Comparison of ENCODE assay signal across 8 mouse cellular contexts in the genomic region with DNA sequence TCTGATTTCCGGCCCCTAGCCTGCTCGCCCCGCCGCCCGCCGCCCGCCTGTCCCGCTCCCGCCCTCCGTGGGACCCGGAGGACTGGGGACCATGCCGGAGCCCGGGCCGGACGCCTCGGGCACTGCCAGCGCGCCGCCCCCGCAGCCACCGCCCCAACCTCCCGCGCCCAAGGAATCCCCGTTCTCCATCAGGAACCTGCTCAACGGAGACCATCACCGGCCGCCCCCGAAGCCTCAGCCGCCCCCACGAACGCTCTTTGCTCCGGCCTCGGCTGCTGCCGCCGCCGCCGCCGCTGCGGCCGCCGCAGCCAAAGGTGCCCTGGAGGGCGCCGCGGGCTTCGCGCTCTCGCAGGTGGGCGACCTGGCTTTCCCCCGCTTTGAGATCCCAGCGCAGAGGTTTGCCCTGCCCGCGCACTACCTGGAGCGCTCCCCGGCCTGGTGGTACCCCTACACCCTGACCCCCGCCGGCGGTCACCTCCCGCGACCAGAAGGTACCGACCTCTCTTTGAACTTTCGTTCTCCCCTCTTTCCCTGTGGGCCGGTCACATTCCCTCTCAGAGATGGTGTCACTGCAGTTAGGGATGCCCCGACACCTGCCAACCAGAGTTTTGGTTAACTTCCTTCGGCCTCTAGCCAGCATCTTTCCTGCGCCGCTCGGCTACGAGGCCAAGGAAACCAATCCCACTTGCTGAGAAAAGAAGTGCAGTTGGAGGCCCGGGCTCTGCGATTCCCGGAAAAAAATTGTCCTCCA. TPM values are rescaled to one million over a fixed set of nuclear protein-coding genes. Genes with fewer than 3 reads are reported as not detected.
DNase-seq lines count a peak whose midpoint lies in the region; ATAC-seq lines count a peak whose summit lies in the region.

No protein-coding gene starts in this region.

- H3K27ac ChIP-seq in kidney, embryonic 16.5 days (ENCODE audit: low read length), result no peak overlapping the region
- no peak overlapping the region for H3K27ac ChIP-seq in embryonic facial prominence, embryonic 15.5 days (replicated peaks)
- H3K27ac ChIP-seq in intestine, embryonic 16.5 days (ENCODE audit: low read length), result no peak overlapping the region
- H3K27ac ChIP-seq in neural tube, embryonic 14.5 days (ENCODE audit: low read depth, low read length), result peak overlapping the region; percentile 16; the same call in 1 of the 2 replicates

- H3K36me3 ChIP-seq in kidney, embryonic 16.5 days (ENCODE audit: insufficient read depth, low read length), result no peaks in the 10 kb centered on the region
- H3K36me3 ChIP-seq in embryonic facial prominence, embryonic 15.5 days, result no peaks in the 10 kb centered on the region
- H3K36me3 ChIP-seq in intestine, embryonic 16.5 days (ENCODE audit: control insufficient read depth, insufficient read depth, low read length), result no peaks in the 10 kb centered on the region
- no peaks in the 10 kb centered on the region for H3K36me3 ChIP-seq in neural tube, embryonic 14.5 days (ENCODE audit: control insufficient read depth, insufficient read depth, low read length)

- peaks cover 95% of the 10 kb centered on the region for H3K27me3 ChIP-seq in kidney, embryonic 16.5 days (ENCODE audit: insufficient read depth, low read length)
- H3K27me3 ChIP-seq in embryonic facial prominence, embryonic 15.5 days, result peaks cover 98% of the 10 kb centered on the region
- peaks cover 79% of the 10 kb centered on the region for H3K27me3 ChIP-seq in intestine, embryonic 16.5 days (replicated peaks; ENCODE audit: control insufficient read depth, insufficient read depth, low read length)
- peaks cover 62% of the 10 kb centered on the region for H3K27me3 ChIP-seq in neural tube, embryonic 14.5 days (ENCODE audit: control insufficient read depth, insufficient read depth, low read length)

- no peak for DNase-seq in kidney, postnatal 10 days
- DNase-seq in gastrocnemius, adult 8-10 months (ENCODE audit: low spot score in 2 of 2), result no peak
- no peak for DNase-seq in cerebellum, adult 9-10 months

- no peaks in the 10 kb centered on the region for H3K9me3 ChIP-seq in kidney, embryonic 16.5 days (ENCODE audit: low read length)
- H3K9me3 ChIP-seq in embryonic facial prominence, embryonic 15.5 days (replicated peaks), result no peaks in the 10 kb centered on the region
- H3K9me3 ChIP-seq in intestine, embryonic 16.5 days (ENCODE audit: control insufficient read depth, low read length), result no peaks in the 10 kb centered on the region
- H3K9me3 ChIP-seq in neural tube, embryonic 14.5 days (ENCODE audit: control insufficient read depth, low read length), result no peaks in the 10 kb centered on the region

- peaks cover 30% of the 10 kb centered on the region for H3K4me1 ChIP-seq in kidney, embryonic 16.5 days (ENCODE audit: insufficient read depth, low read length)
- peaks cover 31% of the 10 kb centered on the region for H3K4me1 ChIP-seq in embryonic facial prominence, embryonic 15.5 days
- H3K4me1 ChIP-seq in intestine, embryonic 16.5 days (ENCODE audit: control insufficient read depth, insufficient read depth, low read length), result peaks cover 22% of the 10 kb centered on the region
- peaks cover 16% of the 10 kb centered on the region for H3K4me1 ChIP-seq in neural tube, embryonic 14.5 days (ENCODE audit: control insufficient read depth, insufficient read depth, low read length)

- no peak for ATAC-seq in kidney, embryonic 16.5 days (ENCODE audit: low FRiP score, low TSS enrichment)
- ATAC-seq in embryonic facial prominence, embryonic 15.5 days (ENCODE audit: insufficient number of reproducible peaks, low FRiP score, low TSS enrichment, low read depth), result no peak
- no peak; the same call in 1 of the 2 replicates for ATAC-seq in intestine, embryonic 16.5 days
- no peak for ATAC-seq in neural tube, embryonic 14.5 days (ENCODE audit: low read depth)
- no peak for ATAC-seq in monocyte, adult 5-6 weeks (replicated peaks; ENCODE audit: insufficient number of reproducible peaks, low FRiP score, low TSS enrichment, poor library complexity, severe bottlenecking)

- under 1% methylated on average over 52 of the region's 71 CpGs for WGBS in kidney, embryonic 16.5 days
- under 1% methylated on average over 65 of the region's 71 CpGs for WGBS in embryonic facial prominence, embryonic 15.5 days
- WGBS in intestine, embryonic 16.5 days, result 2% methylated on average over 49 of the region's 71 CpGs
- whole genome bisulfite sequencing in neural tube, embryonic 14.5 days, result under 1% methylated on average over 60 of the region's 71 CpGs

- H3K4me2 ChIP-seq in kidney, embryonic 16.5 days (replicated peaks; ENCODE audit: low read depth, low read length), result peak overlapping the region; percentile 57
- peak overlapping the region; percentile 73 for H3K4me2 ChIP-seq in embryonic facial prominence, embryonic 15.5 days (replicated peaks)
- peak overlapping the region; percentile 59 for H3K4me2 ChIP-seq in intestine, embryonic 16.5 days (ENCODE audit: low read depth, low read length)
- peak overlapping the region; percentile 34 for H3K4me2 ChIP-seq in neural tube, embryonic 14.5 days (ENCODE audit: low read depth, low read length)

- H3K9ac ChIP-seq in kidney, embryonic 16.5 days (replicated peaks; ENCODE audit: low read length), result no peak overlapping the region
- H3K9ac ChIP-seq in embryonic facial prominence, embryonic 15.5 days, result no peak overlapping the region
- H3K9ac ChIP-seq in intestine, embryonic 16.5 days (ENCODE audit: low read depth, low read length), result 0 out of 2 replicates have a peak overlapping the region, but pooled peaks have one; percentile 24
- 0 out of 2 replicates have a peak overlapping the region, but pooled peaks have one; percentile 16 for H3K9ac ChIP-seq in neural tube, embryonic 14.5 days (replicated peaks; ENCODE audit: low read depth, low read length)

- H3K4me3 ChIP-seq in kidney, embryonic 16.5 days (ENCODE audit: low read length), result peak overlapping the region; percentile 41
- peak overlapping the region; percentile 39 for H3K4me3 ChIP-seq in embryonic facial prominence, embryonic 15.5 days (replicated peaks)
- H3K4me3 ChIP-seq in intestine, embryonic 16.5 days (ENCODE audit: low read length), result peak overlapping the region; percentile 39
- peak overlapping the region; percentile 20 for H3K4me3 ChIP-seq in neural tube, embryonic 14.5 days (ENCODE audit: low read depth, low read length)

RNA-seq across cellular contexts. Expression of a gene that starts 0.4 kb away (rescaled TPM):
- polyA plus RNA-seq in kidney, embryonic 16.5 days (2015; fragmentation: Nextera tagmentation; extraction: Ambion mirVana), result not detected in 2 replicates
- not detected in 2 replicates for polyA plus RNA-seq in embryonic facial prominence, embryonic 15.5 days (2015; fragmentation: Nextera tagmentation; extraction: Ambion mirVana)
- 0.53 and 0.54 TPM in 2 replicates for polyA plus RNA-seq in intestine, embryonic 16.5 days (2015; fragmentation: Nextera tagmentation; extraction: Ambion mirVana)
- 0.55 and 0.84 TPM in 2 replicates for polyA plus RNA-seq in neural tube, embryonic 14.5 days (2014; fragmentation: Nextera tagmentation; extraction: Ambion mirVana)
- not detected for total RNA-seq in gastrocnemius, adult 8-10 months (2022)
- total RNA-seq in monocyte, adult 5-6 weeks (2017), result not detected in 3 replicates

RNA-seq across cellular contexts. Expression of a gene that starts 5.5 kb away (rescaled TPM):
- 0.46 and 0.66 TPM in 2 replicates for polyA plus RNA-seq in kidney, embryonic 16.5 days (2015; fragmentation: Nextera tagmentation; extraction: Ambion mirVana)
- 0.24 TPM in 1 of 2 replicates, not detected in the other for polyA plus RNA-seq in embryonic facial prominence, embryonic 15.5 days (2015; fragmentation: Nextera tagmentation; extraction: Ambion mirVana)
- 0.39 and 0.68 TPM in 2 replicates for polyA plus RNA-seq in intestine, embryonic 16.5 days (2015; fragmentation: Nextera tagmentation; extraction: Ambion mirVana)
- 0.92 and 1.0 TPM in 2 replicates for polyA plus RNA-seq in neural tube, embryonic 14.5 days (2014; fragmentation: Nextera tagmentation; extraction: Ambion mirVana)
- total RNA-seq in gastrocnemius, adult 8-10 months (2022), result not detected
- total RNA-seq in monocyte, adult 5-6 weeks (2017), result not detected in 3 replicates

RNA-seq across cellular contexts. Expression of a gene that starts 17.0 kb away (rescaled TPM):
- polyA plus RNA-seq in kidney, embryonic 16.5 days (2015; fragmentation: Nextera tagmentation; extraction: Ambion mirVana), result 234 and 249 TPM in 2 replicates
- 177 and 189 TPM in 2 replicates for polyA plus RNA-seq in embryonic facial prominence, embryonic 15.5 days (2015; fragmentation: Nextera tagmentation; extraction: Ambion mirVana)
- polyA plus RNA-seq in intestine, embryonic 16.5 days (2015; fragmentation: Nextera tagmentation; extraction: Ambion mirVana), result 162 and 193 TPM in 2 replicates
- polyA plus RNA-seq in neural tube, embryonic 14.5 days (2014; fragmentation: Nextera tagmentation; extraction: Ambion mirVana), result 139 and 143 TPM in 2 replicates
- total RNA-seq in gastrocnemius, adult 8-10 months (2022), result 10 to 100 TPM; 30.5 to 36.3 (median 32.4) TPM
- 54.8 to 73.5 TPM (median 65.2 TPM) in 3 replicates for total RNA-seq in monocyte, adult 5-6 weeks (2017)

Comparison
In these comparisons a context has a peak if more than half of its experiments do, and no peak if none do; other contexts are left out.
1. H3K9ac ChIP-seq: peak in intestine, embryonic 16.5 days (single experiment) and neural tube, embryonic 14.5 days (single experiment); none in kidney, embryonic 16.5 days (single experiment) and embryonic facial prominence, embryonic 15.5 days (single experiment).
2. Peak in every context shown above with its lines, with median percentiles within 50 percentile points of each other: H3K4me2 ChIP-seq and H3K4me3 ChIP-seq.